Mouse (Mus musculus) embryonic facial prominence, embryonic 12.5 days (tissue): Measurements from ENCODE around the gene Trak2. TPM values are rescaled to one million over a fixed set of nuclear protein-coding genes. Genes with fewer than 3 reads are reported as not detected.

Experiments
- ATAC-seq: fragments of 200-750 bp; cut with Nextera tagmentation; 2 replicates; pipeline ENCODE4 v1.8.0; 2017; ENCODE audit not compliant: insufficient number of reproducible peaks, insufficient read depth, low FRiP score, low TSS enrichment
- H3K27ac ChIP-seq: fragments of 300-500 bp; sonication (generic); 2 replicates; pipeline ENCODE4 v1.5.1; 2016; ENCODE audit warnings: mild to moderate bottlenecking
- H3K27me3 ChIP-seq: fragments of 300-500 bp; sonication (generic); 2 replicates; pipeline ENCODE4 v1.6.1; 2016; ENCODE audit warnings: mild to moderate bottlenecking, moderate library complexity
- H3K36me3 ChIP-seq: fragments of 300-500 bp; sonication (generic); 2 replicates; pipeline ENCODE4 v1.6.1; 2016; ENCODE audit warnings: mild to moderate bottlenecking
- H3K4me1 ChIP-seq: fragments of 300-500 bp; sonication (generic); 2 replicates; pipeline ENCODE4 v1.6.1; 2016
- H3K4me2 ChIP-seq: fragments of 300-500 bp; sonication (generic); replicated peaks from 2 replicates; pipeline ENCODE4 v1.6.1; 2016; ENCODE audit warnings: mild to moderate bottlenecking, moderate library complexity
- H3K4me3 ChIP-seq: fragments of 300-500 bp; sonication (generic); 2 replicates; pipeline ENCODE4 v1.5.1; 2016; ENCODE audit warnings: mild to moderate bottlenecking
- H3K9ac ChIP-seq: fragments of 300-500 bp; sonication (generic); 2 replicates; pipeline ENCODE4 v1.6.1; 2016; ENCODE audit warnings: mild to moderate bottlenecking, moderate library complexity
- H3K9me3 ChIP-seq: fragments of 300-500 bp; sonication (generic); 2 replicates; pipeline ENCODE4 v1.6.1; 2016; ENCODE audit warnings: mild to moderate bottlenecking, moderate library complexity
- WGBS: fragments of 180-500 bp; shearing (Covaris S2); methylation state at CpG from one replicate; pipeline ENCODE4 v1.1.7; 2016; 5-methylcytosine and 5-hydroxymethylcytosine counted together
- polyA plus RNA-seq: library from polyadenylated mRNA; unstranded; fragments of >200 nt; fragmentation: Nextera tagmentation; extraction: Ambion mirVana; gene quantifications from 2 replicates; pipeline ENCODE4 v1.2.1, GENCODE M21; 2016

Trak2 gene
- polyA plus RNA-seq, 1 experiment from 2014 or later: 13.5 TPM

DNA sequence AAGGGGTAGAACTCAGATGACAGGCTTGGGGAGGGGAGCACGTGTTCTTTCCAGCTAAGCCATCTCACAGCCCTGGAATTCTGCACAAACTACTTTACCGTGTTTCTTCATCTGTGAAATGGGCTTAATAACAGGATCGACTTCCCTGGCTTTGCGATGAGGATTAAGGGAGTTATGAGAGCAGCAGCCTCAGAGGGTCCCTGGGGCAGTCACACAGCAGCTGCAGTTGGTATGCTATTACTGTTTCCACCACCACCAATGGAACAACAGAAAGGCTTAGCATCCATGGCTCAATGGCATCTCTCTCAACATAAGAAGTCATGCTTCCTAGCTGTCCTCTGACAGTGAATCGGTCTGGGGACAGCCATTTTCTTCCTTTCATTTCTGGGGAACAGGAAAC lies 20.7 kb downstream of the Trak2 start:
- H3K4me3 ChIP-seq: no peak overlapping the region
- no peaks in the 10 kb centered on the region for H3K36me3 ChIP-seq
- peaks cover 38% of the 10 kb centered on the region for H3K4me1 ChIP-seq
- H3K27me3 ChIP-seq: no peaks in the 10 kb centered on the region
- no peak overlapping the region for H3K9ac ChIP-seq
- ATAC-seq: no peak
- H3K27ac ChIP-seq: 0 out of 2 replicates have a peak overlapping the region, but pooled peaks have one; percentile 47
- no peaks in the 10 kb centered on the region for H3K9me3 ChIP-seq
- H3K4me2 ChIP-seq: no peak overlapping the region
- WGBS: 49% methylated on average over 5 of the region's 5 CpGs

DNA sequence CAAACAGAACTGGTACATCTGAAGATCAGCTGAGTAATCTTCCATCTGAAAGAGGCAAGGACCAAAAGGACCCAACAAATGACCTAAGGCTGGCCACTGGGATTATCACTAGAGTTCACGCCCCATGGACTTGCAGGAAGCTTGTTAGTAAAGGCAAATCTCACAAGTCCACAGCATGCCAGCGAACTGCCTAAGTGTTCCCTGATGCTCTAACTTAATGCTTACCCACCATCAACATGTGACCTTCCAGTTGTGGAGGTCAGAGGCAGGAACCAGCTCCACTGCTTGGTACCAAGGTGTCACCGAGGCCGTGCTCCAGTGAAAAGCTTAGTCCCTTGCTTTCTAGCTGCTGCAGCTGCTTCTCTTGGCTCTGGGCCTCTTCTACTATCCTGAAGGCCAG lies 21.4 kb downstream of the Trak2 start:
- Histone ChIP-seq H3K36me3 (no peaks in the 10 kb centered on the region), H3K4me2 (no peak overlapping the region), H3K9me3 (no peaks in the 10 kb centered on the region), H3K27ac (no peak overlapping the region), H3K27me3 (no peaks in the 10 kb centered on the region), H3K4me3 (no peak overlapping the region), H3K9ac (no peak overlapping the region), H3K4me1 (peaks cover 34% of the 10 kb centered on the region)
- ATAC-seq: no peak
- 29% methylated on average over 4 of the region's 4 CpGs for WGBS

DNA sequence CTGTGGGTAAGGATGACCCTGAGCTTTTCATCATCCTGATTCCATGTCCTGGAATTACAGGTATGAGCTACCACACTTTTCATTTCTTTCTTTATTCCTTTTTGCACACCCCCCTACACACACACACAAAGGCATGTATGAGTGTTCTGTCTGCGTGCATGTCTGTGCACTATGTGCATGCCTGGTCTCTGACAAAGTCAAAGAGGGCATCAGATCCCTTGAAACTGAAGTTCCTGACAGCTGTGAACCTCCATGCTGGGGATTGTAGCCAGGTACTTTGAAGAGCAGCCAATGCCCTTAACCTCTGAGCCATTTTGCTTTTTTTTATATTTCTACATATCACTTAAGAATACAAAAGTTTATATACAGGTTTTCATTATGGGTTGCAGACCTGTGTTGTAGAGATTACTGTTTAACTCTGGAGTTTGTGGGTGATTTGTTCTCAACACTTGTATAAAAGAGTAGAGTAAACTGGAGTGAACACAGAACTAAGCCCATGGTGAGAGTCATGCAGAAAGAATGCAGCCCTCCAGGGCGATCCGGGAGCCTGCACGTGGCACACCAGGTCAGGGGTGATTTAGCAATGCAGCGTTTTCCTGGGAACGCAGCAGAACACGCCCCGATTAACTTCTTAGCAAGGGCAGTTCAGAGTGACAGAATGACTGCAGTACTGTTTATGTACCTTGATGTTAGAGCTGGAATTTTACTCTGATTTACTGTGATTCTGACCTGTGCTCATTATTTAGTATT lies 22.2 kb downstream of the Trak2 start:
- ATAC-seq: no peak
- Histone ChIP-seq H3K36me3 (peaks cover under 1% of the 10 kb centered on the region; the same call in 1 of the 2 replicates), H3K4me1 (peaks cover 34% of the 10 kb centered on the region), H3K4me3 (no peak overlapping the region), H3K27ac (no peak overlapping the region), H3K9me3 (no peaks in the 10 kb centered on the region), H3K9ac (0 out of 2 replicates have a peak overlapping the region, but pooled peaks have one; percentile 33), H3K4me2 (no peak overlapping the region; the same call in 1 of the 2 replicates), H3K27me3 (no peaks in the 10 kb centered on the region)
- 14% methylated on average over 8 of the region's 8 CpGs for WGBS

- Histone ChIP-seq H3K4me1 (peaks cover 34% of the 10 kb centered on the region), H3K4me2 (no peak overlapping the region), H3K4me3 (no peak overlapping the region), H3K27ac (no peak overlapping the region), H3K27me3 (no peaks in the 10 kb centered on the region), H3K9me3 (no peaks in the 10 kb centered on the region), H3K9ac (no peak overlapping the region), H3K36me3 (peaks cover 15% of the 10 kb centered on the region)
- WGBS: 90% methylated on average over 6 of the region's 6 CpGs
- ATAC-seq: no peak
Observed at GRCm38 (mm10) chr1:58949561-58950106, 23.6 kb downstream of the Trak2 start.

GRCm38 (mm10) chr1:58946718-58947117 lies 26.5 kb downstream of the Trak2 start:
- no peak overlapping the region for H3K4me2 ChIP-seq
- H3K36me3 ChIP-seq: peaks cover 16% of the 10 kb centered on the region
- H3K4me3 ChIP-seq: no peak overlapping the region
- no peak overlapping the region for H3K9ac ChIP-seq
- no peak overlapping the region for H3K27ac ChIP-seq
- no peaks in the 10 kb centered on the region for H3K27me3 ChIP-seq
- no peaks in the 10 kb centered on the region for H3K9me3 ChIP-seq
- 89% methylated on average over 9 of the region's 9 CpGs for WGBS
- peaks cover 13% of the 10 kb centered on the region for H3K4me1 ChIP-seq
- ATAC-seq: no peak

GRCm38 (mm10) chr1:58945960-58946670 lies 27.1 kb downstream of the Trak2 start:
- Histone ChIP-seq H3K9me3 (no peaks in the 10 kb centered on the region), H3K36me3 (peaks cover 16% of the 10 kb centered on the region), H3K27me3 (no peaks in the 10 kb centered on the region)

GRCm38 (mm10) chr1:58945523-58945922 lies 27.7 kb downstream of the Trak2 start:
- Histone ChIP-seq H3K9ac (no peak overlapping the region), H3K36me3 (peaks cover 16% of the 10 kb centered on the region), H3K4me3 (no peak overlapping the region), H3K9me3 (no peaks in the 10 kb centered on the region), H3K4me1 (peaks cover under 1% of the 10 kb centered on the region; the same call in 1 of the 2 replicates), H3K27me3 (no peaks in the 10 kb centered on the region), H3K27ac (no peak overlapping the region), H3K4me2 (no peak overlapping the region)
- no peak for ATAC-seq
- 98% methylated on average over 2 of the region's 2 CpGs for WGBS

More at GRCm38 (mm10) chr1:58945960-58946670, 27.1 kb downstream of the Trak2 start:
- no peak for ATAC-seq
- Histone ChIP-seq H3K4me1 (peaks cover 7% of the 10 kb centered on the region), H3K4me2 (no peak overlapping the region), H3K9ac (no peak overlapping the region), H3K4me3 (no peak overlapping the region), H3K27ac (no peak overlapping the region)
- 86% methylated on average over 7 of the region's 7 CpGs for WGBS

DNA sequence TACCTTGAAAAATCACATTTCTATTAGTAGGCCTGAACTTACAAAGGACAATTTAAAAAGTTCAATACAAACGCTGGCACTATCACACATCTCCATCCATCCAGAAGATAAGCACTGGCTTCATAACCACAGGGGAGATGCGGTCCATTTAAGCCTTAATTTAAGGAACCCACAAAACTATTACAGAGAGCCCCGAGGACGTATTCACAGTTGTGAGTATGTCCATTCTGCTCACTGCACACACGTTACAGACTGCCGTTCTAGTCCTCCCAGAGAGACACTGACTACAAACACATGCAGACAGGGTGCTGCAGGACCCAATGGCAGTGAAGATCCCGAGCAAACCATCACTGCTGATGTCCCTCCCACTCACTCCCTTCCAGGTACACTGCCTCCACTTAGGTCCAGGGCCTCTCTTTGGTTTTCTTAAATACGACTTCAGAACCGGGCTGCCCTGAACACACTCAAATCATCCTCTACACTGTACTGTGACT lies 35.6 kb downstream of the Trak2 start:
- no peak overlapping the region for H3K9ac ChIP-seq
- H3K4me3 ChIP-seq: no peak overlapping the region
- no peaks in the 10 kb centered on the region for H3K9me3 ChIP-seq
- H3K27ac ChIP-seq: no peak overlapping the region
- ATAC-seq: no peak
- H3K27me3 ChIP-seq: no peaks in the 10 kb centered on the region
- H3K4me1 ChIP-seq: no peaks in the 10 kb centered on the region
- H3K36me3 ChIP-seq: peaks cover 8% of the 10 kb centered on the region
- 93% methylated on average over 9 of the region's 9 CpGs for WGBS
- H3K4me2 ChIP-seq: no peak overlapping the region

DNA sequence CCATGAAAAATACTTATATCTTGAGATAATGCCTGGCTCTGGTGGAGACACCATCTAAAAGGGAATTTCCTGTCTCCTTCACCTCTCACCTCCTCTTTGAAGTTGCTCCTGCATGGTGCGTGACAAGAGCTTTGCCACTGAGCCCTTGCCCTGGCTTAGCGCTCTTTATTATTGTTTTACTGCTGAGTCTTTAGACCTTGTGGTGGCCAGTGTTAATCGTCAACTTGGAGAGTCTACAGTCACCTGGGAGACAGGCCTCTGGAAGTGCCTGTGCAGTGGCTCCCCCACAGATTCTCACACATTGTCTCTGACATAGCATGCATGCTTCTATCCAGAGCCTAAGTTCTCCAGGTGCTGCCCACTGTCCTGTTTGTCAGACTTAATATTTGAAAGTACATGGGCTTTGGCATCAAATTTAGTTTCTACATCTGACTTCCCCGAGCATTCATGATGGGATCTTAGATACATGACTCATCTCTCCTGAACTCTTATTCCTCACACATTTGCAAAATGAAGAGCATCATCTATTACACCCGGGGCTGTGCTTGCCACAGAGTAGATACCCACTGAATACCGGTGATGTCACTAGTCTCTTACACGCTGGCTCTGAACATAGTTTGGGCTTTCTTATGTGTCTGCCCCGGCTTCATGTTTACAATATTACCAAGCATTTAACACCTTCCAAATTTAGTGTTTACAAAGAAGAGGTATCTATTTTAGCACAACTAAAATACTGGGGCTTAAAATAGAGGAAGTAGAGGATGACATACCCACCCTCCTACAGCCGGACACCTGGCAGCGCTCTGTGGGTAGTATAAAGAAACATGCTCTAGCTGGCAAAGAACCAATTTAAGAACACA lies 36.3 kb downstream of the Trak2 start:
- no peak overlapping the region for H3K4me2 ChIP-seq
- WGBS: 95% methylated on average over 10 of the region's 10 CpGs
- no peak overlapping the region for H3K9ac ChIP-seq
- peaks cover 8% of the 10 kb centered on the region for H3K36me3 ChIP-seq
- no peak for ATAC-seq
- no peak overlapping the region for H3K27ac ChIP-seq
- no peaks in the 10 kb centered on the region for H3K9me3 ChIP-seq
- H3K4me1 ChIP-seq: no peaks in the 10 kb centered on the region
- H3K4me3 ChIP-seq: no peak overlapping the region
- H3K27me3 ChIP-seq: no peaks in the 10 kb centered on the region

- H3K4me2 ChIP-seq: no peak overlapping the region
- H3K27ac ChIP-seq: no peak overlapping the region
- no peaks in the 10 kb centered on the region for H3K9me3 ChIP-seq
- H3K9ac ChIP-seq: no peak overlapping the region
- H3K27me3 ChIP-seq: no peaks in the 10 kb centered on the region
- no peak for ATAC-seq
- H3K36me3 ChIP-seq: peaks cover 10% of the 10 kb centered on the region
- WGBS: 95% methylated on average over 5 of the region's 5 CpGs
- H3K4me3 ChIP-seq: no peak overlapping the region
- no peaks in the 10 kb centered on the region for H3K4me1 ChIP-seq
Observed at GRCm38 (mm10) chr1:58926664-58927063, 46.6 kb downstream of the Trak2 start.

- no peak for ATAC-seq
Observed at GRCm38 (mm10) chr1:58917566-58917965, 55.7 kb downstream of the Trak2 start.

More at GRCm38 (mm10) chr1:58917566-58917965, 55.7 kb downstream of the Trak2 start:
- H3K9me3 ChIP-seq: no peaks in the 10 kb centered on the region
- H3K4me1 ChIP-seq: no peaks in the 10 kb centered on the region
- no peak overlapping the region for H3K4me2 ChIP-seq
- 83% methylated on average over 6 of the region's 6 CpGs for whole genome bisulfite sequencing
- H3K9ac ChIP-seq: no peak overlapping the region
- peaks cover 54% of the 10 kb centered on the region for H3K36me3 ChIP-seq
- H3K27ac ChIP-seq: no peak overlapping the region
- H3K27me3 ChIP-seq: no peaks in the 10 kb centered on the region
- no peak overlapping the region for H3K4me3 ChIP-seq
